Mouse (Mus musculus): Measurements from ENCODE around the gene Rps4x. TPM values are rescaled to one million over a fixed set of nuclear protein-coding genes. Genes with fewer than 3 reads are reported as not detected.
A peak's percentile ranks its signal among the peaks of the same experiment; 100 is the strongest.

The Rps4x gene
- total and polyA plus RNA-seq, 3 experiments, result 1,993 to 2,760 TPM; not detected in 1

DNA sequence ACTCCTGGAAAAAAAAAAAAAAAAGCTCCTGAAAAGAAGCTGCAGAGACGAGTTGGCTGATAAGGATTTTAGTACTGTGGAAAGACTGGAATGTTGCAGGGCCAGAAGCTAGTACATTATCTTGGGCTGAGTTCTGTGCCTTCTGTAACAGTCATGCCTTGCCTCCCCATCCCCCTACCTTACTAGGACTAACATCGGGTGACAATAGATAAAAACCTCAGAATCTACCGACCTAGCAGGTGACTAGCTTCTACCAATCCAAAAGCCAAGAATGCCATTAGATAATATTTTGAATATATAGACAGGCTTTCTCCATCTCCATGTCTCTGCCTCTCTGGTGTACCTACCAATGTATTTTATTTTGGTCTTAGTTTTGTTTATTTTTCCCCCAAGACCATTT lies 18.3 kb downstream of the Rps4x start:
- Histone ChIP-seq H3K79me2 (ENCODE audit: control insufficient read depth, insufficient read depth, low read length, poor library complexity) (no peaks in the 10 kb centered on the region), H3K9ac (ENCODE audit: control insufficient read depth, low read depth, low read length, poor library complexity, severe bottlenecking) (no peak overlapping the region), H3K27me3 (ENCODE audit: control insufficient read depth in 1 of 2, insufficient read depth in 2 of 2, low read length in 2 of 2) (no peaks in the 10 kb centered on the region), H3K36me3 (ENCODE audit: control insufficient read depth in 1 of 2, insufficient read depth in 2 of 2, low read length in 2 of 2) (peaks cover 0 to 9% of the 10 kb centered on the region in 2 experiments; a peak in 2 of 4 replicates), H3K4me3 (ENCODE audit: control insufficient read depth in 1 of 2, insufficient read depth in 1 of 2, low read depth in 2 of 2, low read length in 2 of 2) (peak overlapping the region in 1 of 2 experiments; percentile 27; a peak in 1 of 4 replicates), H3K4me1 (ENCODE audit: control insufficient read depth in 1 of 2, insufficient read depth in 2 of 2, low read length in 2 of 2) (peaks cover 8% of the 10 kb centered on the region in 2 experiments), H3K9me3 (replicated peaks; ENCODE audit: insufficient read depth, low read length) (no peaks in the 10 kb centered on the region), H3K27ac (ENCODE audit: control insufficient read depth, low read depth, low read length) (no peak overlapping the region; the same call in 1 of the 2 replicates)
- DNase-seq (ENCODE audit: low read depth, low spot score), result peak; percentile 63
- TF ChIP-seq TAL1 (IDR thresholded peaks at IDR 0.05; ENCODE audit: low read length), result peak; percentile 30
- peak; percentile 74 for TF ChIP-seq GATA1 (IDR thresholded peaks at IDR 0.05; ENCODE audit: low read depth, low read length)
- no peak for TF ChIP-seq MYC (IDR thresholded peaks at IDR 0.05; ENCODE audit: low read depth, low read length)
- peak; percentile 46; the same call in 1 of the 2 replicates for TF ChIP-seq CHD2 (IDR thresholded peaks at IDR 0.05; ENCODE audit: low read length)
- TF ChIP-seq ZNF384 (IDR thresholded peaks at IDR 0.05; ENCODE audit: low read depth, low read length), result peak; percentile 44; the same call in 1 of the 2 replicates
- TF ChIP-seq MAX (IDR thresholded peaks at IDR 0.05; ENCODE audit: low read length), result no peak
- no peak for TF ChIP-seq POLR2A (IDR thresholded peaks at IDR 0.05; ENCODE audit: control insufficient read depth in 1 of 2, insufficient read depth in 1 of 2, low read depth in 1 of 2, low read length in 2 of 2, poor library complexity in 1 of 2)
- peak; percentile 27; the same call in 1 of the 2 replicates for TF ChIP-seq ETS1 (IDR thresholded peaks at IDR 0.05; ENCODE audit: low read depth, low read length)
- TF ChIP-seq SIN3A (IDR thresholded peaks at IDR 0.05; ENCODE audit: low read length), result no peak
- peak; percentile 55; the same call in 1 of the 2 replicates for TF ChIP-seq BHLHE40 (IDR thresholded peaks at IDR 0.05; ENCODE audit: borderline replicate concordance, low read depth, low read length)
- TF ChIP-seq NRF1 (IDR thresholded peaks at IDR 0.05; ENCODE audit: insufficient read depth, low read depth, low read length, poor library complexity, severe bottlenecking), result no peak
- no peak for TF ChIP-seq SMC3 (IDR thresholded peaks at IDR 0.05; ENCODE audit: low read depth, low read length)
- peak; percentile 80 for TF ChIP-seq USF1 (IDR thresholded peaks at IDR 0.05; ENCODE audit: low read depth, low read length)
- no peak for TF ChIP-seq TBP (IDR thresholded peaks at IDR 0.05; ENCODE audit: low read depth, low read length)
- no peak for TF ChIP-seq ZMIZ1 (IDR thresholded peaks at IDR 0.05; ENCODE audit: low read depth, low read length)
- no peak for TF ChIP-seq RAD21 (IDR thresholded peaks at IDR 0.05; ENCODE audit: low read depth, low read length)
- TF ChIP-seq ZC3H11A (IDR thresholded peaks at IDR 0.05; ENCODE audit: low read depth, low read length), result no peak
- no peak for TF ChIP-seq JUND (IDR thresholded peaks at IDR 0.05; ENCODE audit: low read depth, low read length)
- TF ChIP-seq KAT2A (conservative IDR thresholded peaks at IDR 0.05; ENCODE audit: low read depth, low read length), result no peak
- 0 out of 2 replicates have a peak, but pooled peaks have one; percentile 8 for TF ChIP-seq RCOR1 (IDR thresholded peaks at IDR 0.05; ENCODE audit: low read depth, low read length)
- peak; percentile 70 for TF ChIP-seq TCF12 (IDR thresholded peaks at IDR 0.05; ENCODE audit: low read depth, low read length)
- TF ChIP-seq EP300 (IDR thresholded peaks at IDR 0.05; ENCODE audit: low read depth in 1 of 2, low read length in 2 of 2), result peak; percentile 59 to 65
- no peak for TF ChIP-seq E2F4 (IDR thresholded peaks at IDR 0.05; ENCODE audit: borderline replicate concordance, low read depth, low read length)
- TF ChIP-seq GABPA (IDR thresholded peaks at IDR 0.05; ENCODE audit: low read depth, low read length), result no peak
- TF ChIP-seq USF2 (IDR thresholded peaks at IDR 0.05; ENCODE audit: borderline replicate concordance in 1 of 2, insufficient read depth in 1 of 2, low read depth in 1 of 2, low read length in 2 of 2), result 0 out of 4 replicates have a peak, but pooled peaks of 1 of the 2 experiments have one; percentile 18
- TF ChIP-seq ZKSCAN1 (IDR thresholded peaks at IDR 0.05; ENCODE audit: low read depth, low read length), result no peak
- no peak for TF ChIP-seq POLR2AphosphoS2 (IDR thresholded peaks at IDR 0.05; ENCODE audit: low read length)

Data from MEL (cell line).